Mouse (Mus musculus) lung, adult 2 months (tissue): ENCODE measurements around the gene Hnrnpu.

Source experiments
- CTCF ChIP-seq: fragments of 200-500 bp; IDR thresholded peaks from 2 replicates; pipeline ENCODE4 v1.5.1; 2011; ENCODE audit warnings: mild to moderate bottlenecking, low read length, control low read depth; ENCODE audit not compliant: insufficient read depth
- POLR2A ChIP-seq: fragments of 200-500 bp; IDR thresholded peaks from 2 replicates; pipeline ENCODE4 v1.6.1; 2011; ENCODE audit warnings: low read depth, mild to moderate bottlenecking, control low read depth, low read length, borderline replicate concordance; ENCODE audit errors: extremely low read depth

DNA sequence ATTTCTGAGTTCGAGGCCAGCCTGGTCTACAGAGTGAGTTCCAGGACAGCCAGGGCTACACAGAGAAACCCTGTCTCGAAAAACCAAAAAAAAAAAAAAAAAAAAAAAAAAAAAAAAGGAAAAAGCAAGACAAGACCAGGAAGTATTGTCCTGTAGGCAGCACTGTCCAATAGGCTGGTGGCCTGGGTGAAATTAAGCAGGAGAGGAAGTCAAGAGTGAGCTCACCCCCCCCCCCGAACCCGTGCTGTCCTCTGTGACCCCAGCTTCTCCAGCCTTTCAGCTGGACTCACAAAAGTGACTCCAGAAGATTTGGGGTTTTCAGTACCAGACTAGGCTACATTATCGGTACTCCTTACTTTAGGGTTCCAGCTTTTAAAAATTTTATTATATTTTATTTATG lies 5.0 kb upstream of the Hnrnpu start:
- TF ChIP-seq POLR2A: no peak
- no peak for TF ChIP-seq CTCF
